Mouse (Mus musculus): ENCODE results near the gene Cp.
"Not testable (repeated sequence)": the region's sequence is repeated elsewhere in the genome, so short reads cannot be mapped to it uniquely, and the experiment has no call there.

The Cp gene

GRCm38 (mm10) chr3:20007759-20008158 is 50.9 kb downstream of the Cp start:
- DNase-seq = no peak

DNA sequence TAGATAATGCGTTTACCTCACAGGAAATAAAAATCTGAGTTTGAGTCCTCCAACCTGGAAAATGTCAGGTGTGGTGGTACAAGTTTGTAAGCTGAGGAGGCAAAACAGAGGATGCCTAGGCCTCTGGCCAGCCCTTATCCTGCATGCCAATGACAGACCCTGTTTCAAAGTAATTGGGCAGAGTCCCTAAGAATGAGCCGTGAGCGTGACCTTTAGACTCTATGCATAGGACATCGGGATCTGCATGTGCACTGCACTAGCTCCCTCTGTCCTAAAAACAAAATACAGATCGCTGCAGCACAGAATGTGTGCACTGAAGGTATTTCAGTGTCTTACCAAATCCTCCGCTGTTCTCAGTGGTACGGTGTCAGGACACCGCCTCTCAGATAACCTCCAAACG is 53.6 kb downstream of the Cp start:
- DNase-seq = no peak

DNA sequence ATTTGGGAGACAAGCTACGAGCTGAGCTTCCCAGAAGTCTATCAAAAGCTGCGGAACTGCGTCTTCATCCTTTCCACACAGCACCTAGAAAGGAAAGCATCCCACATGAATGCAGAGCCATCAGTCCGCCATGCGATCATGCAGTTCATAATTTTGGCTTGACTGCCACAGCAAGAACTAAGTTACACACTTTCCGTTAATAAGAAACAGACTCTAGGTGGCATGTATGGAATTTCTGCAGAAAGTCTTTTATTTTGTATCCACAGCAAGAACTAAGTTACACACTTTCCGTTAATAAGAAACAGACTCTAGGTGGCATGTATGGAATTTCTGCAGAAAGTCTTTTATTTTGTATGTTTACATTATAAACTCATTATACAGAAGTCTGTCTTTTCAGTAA is 54.1 kb downstream of the Cp start:
- DNase-seq = not testable (repeated sequence)

GRCm38 (mm10) chr3:20014454-20014853 is 57.6 kb downstream of the Cp start:
- DNase-seq = no peak

GRCm38 (mm10) chr3:20018076-20018475 is 61.2 kb downstream of the Cp start:
- DNase-seq = no peak

- DNase-seq = no peak
These were observed 67.0 kb downstream of the Cp start for GRCm38 (mm10) chr3:20023832-20024231.

GRCm38 (mm10) chr3:20026481-20026880 is 69.6 kb downstream of the Cp start:
- no peak for DNase-seq

DNA sequence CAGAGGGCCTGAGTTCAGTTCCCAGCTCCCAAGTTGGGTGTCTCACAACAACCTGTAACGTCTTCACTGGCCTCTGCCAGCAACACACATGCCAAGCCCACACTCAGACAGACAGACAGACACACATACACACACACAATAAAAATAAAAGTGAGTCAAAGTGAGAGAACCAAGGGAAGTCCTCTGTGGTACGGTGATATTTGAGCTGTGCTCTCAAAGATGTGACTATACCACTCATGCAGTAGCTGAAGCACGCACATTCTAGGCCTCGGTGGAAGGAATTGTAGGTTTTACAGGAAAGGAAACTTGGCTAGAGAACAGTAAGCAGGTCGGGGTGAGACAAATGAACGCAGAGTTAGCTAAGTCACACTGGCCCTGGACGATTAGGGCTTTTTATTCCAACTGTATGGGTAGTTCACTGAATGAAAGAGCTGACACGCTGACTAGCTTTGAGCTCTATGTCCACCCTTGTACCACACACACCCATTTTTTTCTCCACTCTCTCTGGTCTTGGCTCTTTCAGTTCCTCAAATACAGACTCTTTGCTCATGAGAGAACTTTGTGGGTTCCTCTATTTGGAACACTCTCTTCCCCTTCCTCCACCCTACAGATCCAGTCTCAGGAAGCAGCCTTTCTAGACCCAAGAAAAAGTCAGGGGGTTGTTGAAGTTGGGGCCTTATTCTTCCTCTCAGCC is 70.3 kb downstream of the Cp start:
- no peak for DNase-seq

DNA sequence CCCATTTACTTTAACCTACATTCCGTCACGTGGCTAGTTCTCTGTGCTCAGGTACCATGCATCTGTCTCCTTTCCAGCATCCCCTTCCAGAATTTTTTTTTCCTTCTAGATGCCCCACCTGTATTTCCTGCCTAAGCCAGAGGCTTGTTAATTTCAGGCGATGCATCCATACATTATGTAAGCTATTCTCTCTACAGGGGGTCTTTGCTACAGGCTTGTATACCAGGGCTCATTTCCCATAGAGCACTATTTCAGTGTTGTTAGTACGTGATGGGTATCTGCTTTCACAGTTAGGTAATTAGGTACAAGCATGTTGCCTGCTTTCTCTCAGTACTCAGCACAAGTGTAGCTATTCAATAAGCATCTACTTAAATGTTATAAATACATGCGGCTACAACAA is 70.9 kb downstream of the Cp start:
- DNase-seq = no peak

- DNase-seq = no peak
These were observed 71.8 kb downstream of the Cp start for GRCm38 (mm10) chr3:20028640-20029039.

DNA sequence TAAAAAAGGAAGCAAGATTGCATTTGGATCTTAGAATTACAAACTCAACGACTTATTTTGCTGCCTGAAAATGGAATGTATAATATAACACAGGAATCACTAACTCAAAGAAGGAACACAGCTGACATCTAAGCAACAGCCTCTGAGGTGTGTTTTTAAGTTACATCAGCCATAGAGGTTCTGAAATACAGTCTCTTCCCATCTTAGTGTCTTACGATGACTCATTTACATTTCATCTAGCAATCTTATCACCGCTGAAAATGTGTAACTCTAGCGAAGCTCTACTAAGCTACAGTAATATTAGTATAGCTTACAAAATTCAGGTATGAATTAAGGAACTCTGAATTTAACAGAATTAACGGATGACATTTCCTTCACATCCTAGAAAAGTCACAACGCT is 74.0 kb downstream of the Cp start:
- DNase-seq = no peak

DNA sequence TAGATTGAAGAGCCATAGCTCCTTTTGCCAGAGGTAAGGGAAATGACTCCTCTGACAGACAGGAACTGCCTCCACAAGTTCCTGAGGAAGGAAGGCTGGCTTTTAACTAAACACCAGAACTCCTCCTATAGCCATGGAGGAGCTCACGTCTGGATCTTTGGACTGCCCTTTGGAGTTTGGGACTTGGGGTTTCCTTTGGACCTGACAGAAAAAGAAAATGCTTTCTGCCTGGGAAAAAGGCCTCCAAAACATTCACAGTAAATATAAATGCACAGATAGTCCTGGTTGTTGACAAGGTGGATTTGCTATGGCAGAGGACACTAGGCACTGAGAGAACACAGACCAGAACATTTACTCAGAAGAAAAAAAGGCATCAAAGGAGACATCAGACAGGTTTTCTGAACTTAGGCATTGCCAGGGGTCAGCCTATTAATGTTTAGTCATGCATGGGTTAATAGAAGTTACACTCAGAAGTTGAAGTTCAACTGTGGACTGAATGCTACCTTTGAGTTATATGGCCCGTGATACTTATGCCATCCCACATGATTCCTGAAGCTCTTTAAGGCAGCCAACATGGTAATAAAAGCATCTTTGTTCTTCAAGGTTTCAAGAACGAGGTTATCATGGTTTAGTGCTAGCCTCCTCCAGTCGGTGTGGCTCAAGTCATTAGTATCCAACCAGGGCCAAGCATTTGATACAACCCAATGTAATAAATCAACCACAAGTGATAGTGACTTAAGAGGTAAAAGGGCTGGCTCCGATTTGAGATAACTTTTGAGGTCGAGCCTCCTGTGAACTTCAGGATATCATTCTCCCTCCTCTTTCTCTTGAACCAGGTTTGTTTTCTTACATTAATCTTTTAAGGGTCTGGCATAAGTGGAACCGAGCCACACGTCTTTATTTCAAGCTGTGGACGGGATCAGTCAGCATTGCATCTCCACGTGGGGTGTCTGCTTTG is 77.2 kb downstream of the Cp start:
- no peak for DNase-seq

DNA sequence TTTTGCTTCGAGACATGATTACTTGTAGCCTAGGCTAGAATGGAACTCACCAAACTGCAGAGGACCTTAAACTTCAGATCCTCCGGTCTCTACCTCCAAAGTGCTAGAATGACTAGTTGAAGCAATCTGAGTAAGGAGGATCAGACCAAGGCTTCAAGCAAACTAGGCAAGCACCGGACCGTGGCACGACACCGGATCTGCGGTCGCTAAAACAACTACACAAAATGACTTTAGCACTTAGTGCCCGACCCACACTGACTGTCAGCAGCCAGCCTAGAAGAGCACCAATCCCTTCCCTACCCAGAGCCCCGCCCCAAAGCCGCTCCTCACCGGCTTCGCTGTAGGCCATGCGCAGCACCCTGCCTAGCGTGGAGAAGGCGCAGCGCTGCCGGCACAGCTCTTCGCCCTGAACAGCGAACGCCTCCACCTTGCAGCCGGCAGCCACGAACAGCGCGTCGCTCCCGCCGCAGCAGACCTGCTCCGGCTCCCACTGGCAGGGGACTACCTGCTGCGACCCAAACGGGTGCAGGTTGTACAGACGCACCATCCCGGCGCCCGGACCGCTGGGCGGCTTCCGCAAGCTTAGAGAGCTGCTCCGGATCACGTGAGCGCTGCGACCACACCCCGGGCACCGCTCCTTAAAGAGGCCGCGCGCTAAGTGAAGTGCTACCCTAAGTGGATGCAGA is 78.0 kb downstream of the Cp start, which contains the start of gene Hps3:
Gene Hps3, minus strand, starts transcription at position 597 of the 686 bp plus-strand sequence.
- DNase-seq = peak; percentile 91 to 93

DNA sequence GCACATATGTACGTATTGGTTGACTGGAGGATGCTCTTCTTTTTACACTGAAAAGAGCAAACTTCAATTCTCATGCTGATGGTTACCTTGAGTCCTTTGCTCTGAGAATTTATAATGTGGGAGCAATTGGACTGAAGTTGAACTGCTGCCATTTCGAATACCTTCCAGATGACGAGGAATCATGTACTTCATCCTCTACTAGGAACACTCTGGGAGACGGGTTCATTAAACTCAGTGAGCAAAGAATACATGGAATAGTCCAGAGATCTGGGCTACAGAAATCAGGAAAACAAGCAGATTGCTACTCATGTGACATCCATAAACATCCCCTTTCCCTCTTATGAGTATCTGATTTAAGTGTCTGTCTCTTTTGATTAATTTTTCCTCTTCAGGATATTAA is 79.2 kb downstream of the Cp start:
- DNase-seq = no peak

GRCm38 (mm10) chr3:20041461-20041860 is 84.6 kb downstream of the Cp start:
- not testable (repeated sequence) for DNase-seq

- not testable (repeated sequence) for DNase-seq
These were observed 87.9 kb downstream of the Cp start for GRCm38 (mm10) chr3:20044736-20045135.

GRCm38 (mm10) chr3:20057306-20058196 is 100.7 kb downstream of the Cp start, which contains the start of gene Hltf:
Hltf (plus strand) TSS chr3:20057811.
- peak; percentile 94 to 97 for DNase-seq

- DNase-seq = no peak
These were observed 101.3 kb downstream of the Cp start for GRCm38 (mm10) chr3:20058197-20058541.
